Mouse (Mus musculus) hindbrain, embryonic 14.5 days (tissue): ENCODE data around the gene Bbs9. TPM values are rescaled to one million over a fixed set of nuclear protein-coding genes. Genes with fewer than 3 reads are reported as not detected.

Experiments
- ATAC-seq: fragments of 200-750 bp; cut with Nextera tagmentation; 2 replicates; pipeline ENCODE4 v1.8.0; 2017; ENCODE audit warnings: moderate number of reproducible peaks, mild to moderate bottlenecking, moderate TSS enrichment, moderate library complexity; ENCODE audit not compliant: low FRiP score
- DNase-seq: peaks from one replicate; pipeline ENCODE4 v3.0.0-alpha.2; 2015; ENCODE audit warnings: low spot score
- H3K27ac ChIP-seq: fragments of 300-500 bp; sonication (generic); 2 replicates; pipeline ENCODE4 v1.5.1; 2014; ENCODE audit warnings: mild to moderate bottlenecking, moderate library complexity
- H3K27me3 ChIP-seq: fragments of 300-500 bp; sonication (generic); 2 replicates; pipeline ENCODE4 v1.6.1; 2014; ENCODE audit warnings: mild to moderate bottlenecking, low read length, mixed read lengths; ENCODE audit not compliant: control insufficient read depth, insufficient read depth
- H3K36me3 ChIP-seq: fragments of 300-500 bp; sonication (generic); replicated peaks from 2 replicates; pipeline ENCODE4 v1.6.1; 2014; ENCODE audit not compliant: control insufficient read depth, insufficient read depth
- H3K4me1 ChIP-seq: fragments of 300-500 bp; sonication (generic); replicated peaks from 2 replicates; pipeline ENCODE4 v1.6.1; 2014; ENCODE audit warnings: antibody characterized with exemption, low read length, mixed read lengths; ENCODE audit not compliant: control insufficient read depth, insufficient read depth
- H3K4me2 ChIP-seq: fragments of 300-500 bp; sonication (generic); replicated peaks from 2 replicates; pipeline ENCODE4 v1.6.1; 2014; ENCODE audit warnings: mild to moderate bottlenecking, moderate library complexity
- H3K4me3 ChIP-seq: fragments of 300-500 bp; sonication (generic); replicated peaks from 2 replicates; pipeline ENCODE4 v1.5.1; 2014; ENCODE audit warnings: mild to moderate bottlenecking, low read length
- H3K9ac ChIP-seq: fragments of 300-500 bp; sonication (generic); 2 replicates; pipeline ENCODE4 v1.6.1; 2014
- H3K9me3 ChIP-seq: fragments of 300-500 bp; sonication (generic); 2 replicates; pipeline ENCODE4 v1.6.1; 2016; ENCODE audit warnings: low read length; ENCODE audit not compliant: control insufficient read depth
- WGBS: fragments of 180-500 bp; shearing (Covaris S2); extraction: QIAGEN DNeasy Blood & Tissue Kit; methylation state at CpG from one replicate; pipeline ENCODE4 v1.1.7; 2014; 5-methylcytosine and 5-hydroxymethylcytosine counted together
- polyA plus RNA-seq: library from polyadenylated mRNA; unstranded; fragments of >200 nt; fragmentation: Nextera tagmentation; extraction: Ambion mirVana; gene quantifications from 2 replicates; pipeline ENCODE4 v1.2.1, GENCODE M21; 2014

Bbs9 gene
- polyA plus RNA-seq, 1 experiment from 2014 or later = 20.0 TPM

- 61% methylated on average over 5 of the region's 5 CpGs for WGBS
- Histone ChIP-seq H3K27me3 (no peaks in the 10 kb centered on the region), H3K27ac (no peak overlapping the region), H3K4me3 (no peak overlapping the region), H3K4me2 (no peak overlapping the region), H3K9me3 (no peaks in the 10 kb centered on the region), H3K4me1 (no peaks in the 10 kb centered on the region), H3K9ac (no peak overlapping the region), H3K36me3 (no peaks in the 10 kb centered on the region)
- ATAC-seq = no peak
- no peak for DNase-seq
These were observed 68.0 kb downstream of the Bbs9 start for GRCm38 (mm10) chr9:22543467-22543866.

GRCm38 (mm10) chr9:22544349-22545341, 69.1 kb downstream of the Bbs9 start:
- no peaks in the 10 kb centered on the region for H3K9me3 ChIP-seq
- H3K4me3 ChIP-seq = no peak overlapping the region
- ATAC-seq = no peak
- WGBS = 61% methylated on average over 9 of the region's 9 CpGs
- H3K4me1 ChIP-seq = no peaks in the 10 kb centered on the region
- no peak overlapping the region for H3K4me2 ChIP-seq
- no peaks in the 10 kb centered on the region for H3K36me3 ChIP-seq
- no peak overlapping the region for H3K9ac ChIP-seq
- no peaks in the 10 kb centered on the region for H3K27me3 ChIP-seq
- DNase-seq = no peak
- H3K27ac ChIP-seq = no peak overlapping the region

- Histone ChIP-seq H3K4me3 (no peak overlapping the region), H3K4me2 (no peak overlapping the region), H3K4me1 (no peaks in the 10 kb centered on the region), H3K9me3 (no peaks in the 10 kb centered on the region), H3K27me3 (no peaks in the 10 kb centered on the region), H3K27ac (no peak overlapping the region), H3K9ac (no peak overlapping the region), H3K36me3 (no peaks in the 10 kb centered on the region)
- DNase-seq (no peak), ATAC-seq (no peak)
- 80% methylated on average over 1 of the region's 1 CpGs for WGBS
These were observed 75.8 kb downstream of the Bbs9 start for GRCm38 (mm10) chr9:22551273-22551672.

GRCm38 (mm10) chr9:22556076-22556475, 80.6 kb downstream of the Bbs9 start:
- Histone ChIP-seq H3K27ac (no peak overlapping the region), H3K36me3 (no peaks in the 10 kb centered on the region), H3K4me3 (no peak overlapping the region), H3K9ac (no peak overlapping the region), H3K4me2 (no peak overlapping the region), H3K4me1 (no peaks in the 10 kb centered on the region), H3K27me3 (no peaks in the 10 kb centered on the region), H3K9me3 (no peaks in the 10 kb centered on the region)
- WGBS = 74% methylated on average over 5 of the region's 5 CpGs
- ATAC-seq (no peak), DNase-seq (no peak)

GRCm38 (mm10) chr9:22557467-22557866, 82.0 kb downstream of the Bbs9 start:
- H3K4me2 ChIP-seq = no peak overlapping the region
- WGBS = 47% methylated on average over 13 of the region's 13 CpGs
- no peak overlapping the region for H3K4me3 ChIP-seq
- H3K4me1 ChIP-seq = no peaks in the 10 kb centered on the region
- H3K9ac ChIP-seq = no peak overlapping the region
- no peak overlapping the region for H3K27ac ChIP-seq
- H3K9me3 ChIP-seq = no peaks in the 10 kb centered on the region
- no peaks in the 10 kb centered on the region for H3K27me3 ChIP-seq
- DNase-seq = peak; percentile 75
- no peak for ATAC-seq
- H3K36me3 ChIP-seq = no peaks in the 10 kb centered on the region

GRCm38 (mm10) chr9:22563612-22564347, 88.3 kb downstream of the Bbs9 start:
- Histone ChIP-seq H3K9me3 (peaks cover 15% of the 10 kb centered on the region), H3K4me3 (no peak overlapping the region), H3K36me3 (no peaks in the 10 kb centered on the region), H3K27ac (no peak overlapping the region), H3K4me1 (no peaks in the 10 kb centered on the region), H3K27me3 (no peaks in the 10 kb centered on the region), H3K9ac (no peak overlapping the region), H3K4me2 (no peak overlapping the region)
- ATAC-seq (no peak), DNase-seq (no peak)
- 82% methylated on average over 11 of the region's 11 CpGs for WGBS

- 94% methylated on average over 5 of the region's 5 CpGs for WGBS
- no peak for DNase-seq
These were observed 92.2 kb downstream of the Bbs9 start for GRCm38 (mm10) chr9:22567726-22568125.

GRCm38 (mm10) chr9:22576426-22577139, 101.1 kb downstream of the Bbs9 start:
- Histone ChIP-seq H3K4me2 (no peak overlapping the region), H3K27me3 (no peaks in the 10 kb centered on the region), H3K27ac (no peak overlapping the region), H3K4me1 (no peaks in the 10 kb centered on the region), H3K36me3 (no peaks in the 10 kb centered on the region), H3K9me3 (no peaks in the 10 kb centered on the region), H3K4me3 (no peak overlapping the region), H3K9ac (no peak overlapping the region)
- 84% methylated on average over 14 of the region's 14 CpGs for WGBS
- ATAC-seq (no peak), DNase-seq (no peak)

More at GRCm38 (mm10) chr9:22567726-22568125, 92.2 kb downstream of the Bbs9 start:
- no peak for ATAC-seq
- no peaks in the 10 kb centered on the region for H3K27me3 ChIP-seq
- H3K9me3 ChIP-seq = peaks cover 15% of the 10 kb centered on the region
- no peak overlapping the region for H3K27ac ChIP-seq
- no peak overlapping the region for H3K4me3 ChIP-seq
- no peak overlapping the region for H3K4me2 ChIP-seq
- no peaks in the 10 kb centered on the region for H3K36me3 ChIP-seq
- no peak overlapping the region for H3K9ac ChIP-seq
- H3K4me1 ChIP-seq = no peaks in the 10 kb centered on the region

- no peaks in the 10 kb centered on the region for H3K9me3 ChIP-seq
- H3K4me2 ChIP-seq = no peak overlapping the region
- no peak overlapping the region for H3K27ac ChIP-seq
- no peaks in the 10 kb centered on the region for H3K36me3 ChIP-seq
- no peak for DNase-seq
- no peak overlapping the region for H3K9ac ChIP-seq
- no peak for ATAC-seq
- 93% methylated on average over 3 of the region's 3 CpGs for WGBS
- H3K4me1 ChIP-seq = no peaks in the 10 kb centered on the region
- no peaks in the 10 kb centered on the region for H3K27me3 ChIP-seq
- H3K4me3 ChIP-seq = no peak overlapping the region
These were observed 102.8 kb downstream of the Bbs9 start for GRCm38 (mm10) chr9:22578266-22578665.
